Mouse (Mus musculus): ENCODE data around the gene Tekt4. TPM values are rescaled to one million over a fixed set of nuclear protein-coding genes. Genes with fewer than 3 reads are reported as not detected.

Gene Tekt4
- not detected in 2 replicates for polyA plus RNA-seq (2015; fragmentation: Nextera tagmentation; extraction: Ambion mirVana)

DNA sequence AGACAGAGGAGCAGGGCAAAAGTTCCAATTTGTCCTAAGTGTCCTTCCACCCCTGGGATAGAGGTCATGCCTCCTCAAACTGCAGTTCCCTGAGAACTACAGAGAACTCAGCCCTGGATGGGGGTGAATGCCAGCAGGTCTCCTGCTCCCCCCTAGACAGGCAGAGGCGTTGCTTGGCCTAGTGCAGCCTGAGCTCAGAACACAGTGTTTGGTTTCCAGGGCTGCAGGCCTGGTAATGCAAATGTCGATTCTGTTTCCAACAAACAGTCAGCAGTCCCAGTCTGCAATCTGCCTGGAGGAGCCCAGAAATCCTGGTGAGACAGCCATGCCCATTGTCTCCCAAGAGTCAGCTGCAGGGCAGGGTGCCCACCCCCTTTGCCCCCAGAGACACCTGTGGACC, at the start of gene Tekt4:
TSS of gene Tekt4 (plus strand) at position 344 of the 400 bp plus-strand sequence.
- no peak within 1 kb of the TSS for H3K4me3 ChIP-seq
- H3K4me1 ChIP-seq, result no peaks in the 10 kb centered on the region; the same call in 1 of the 2 replicates
- H3K27me3 ChIP-seq, result no peaks in the 10 kb centered on the region
- H3K36me3 ChIP-seq, result no peaks in the 10 kb centered on the region
- ATAC-seq (ENCODE audit: insufficient number of reproducible peaks, low FRiP score, low TSS enrichment, low read depth), result no peak
- H3K9ac ChIP-seq, result 0 out of 2 replicates have a peak within 1 kb of the TSS, but pooled peaks have one; percentile 14
- H3K27ac ChIP-seq, result no peak within 1 kb of the TSS
- WGBS, result 37% methylated on average over 2 of the region's 2 CpGs
- no peaks in the 10 kb centered on the region for H3K9me3 ChIP-seq
- H3K4me2 ChIP-seq, result no peak within 1 kb of the TSS

- H3K36me3 ChIP-seq, result no peaks in the 10 kb centered on the region
- no peak overlapping the region for H3K27ac ChIP-seq
- ATAC-seq (ENCODE audit: insufficient number of reproducible peaks, low FRiP score, low TSS enrichment, low read depth), result no peak
- H3K4me1 ChIP-seq, result peaks cover 49% of the 10 kb centered on the region
- H3K9me3 ChIP-seq, result no peaks in the 10 kb centered on the region
- H3K9ac ChIP-seq, result no peak overlapping the region
- H3K4me2 ChIP-seq, result no peak overlapping the region
- H3K27me3 ChIP-seq, result no peaks in the 10 kb centered on the region
- no peak overlapping the region for H3K4me3 ChIP-seq
- 15% methylated on average over 9 of the region's 10 CpGs for WGBS
These were observed 49.1 kb upstream of the Tekt4 start for GRCm38 (mm10) chr17:25405224-25405895.

GRCm38 (mm10) chr17:25406011-25406441, 48.4 kb upstream of the Tekt4 start:
- 22% methylated on average over 6 of the region's 6 CpGs for WGBS
- Histone ChIP-seq H3K27me3 (no peaks in the 10 kb centered on the region), H3K9ac (no peak overlapping the region), H3K36me3 (no peaks in the 10 kb centered on the region), H3K27ac (no peak overlapping the region), H3K9me3 (no peaks in the 10 kb centered on the region), H3K4me1 (peaks cover 56% of the 10 kb centered on the region), H3K4me3 (no peak overlapping the region), H3K4me2 (no peak overlapping the region)
- ATAC-seq (ENCODE audit: insufficient number of reproducible peaks, low FRiP score, low TSS enrichment, low read depth), result no peak

GRCm38 (mm10) chr17:25407352-25407751, 47.1 kb upstream of the Tekt4 start:
- Histone ChIP-seq H3K36me3 (no peaks in the 10 kb centered on the region), H3K27ac (peak overlapping the region; percentile 30; the same call in 1 of the 2 replicates), H3K27me3 (no peaks in the 10 kb centered on the region), H3K9me3 (no peaks in the 10 kb centered on the region), H3K4me3 (no peak overlapping the region), H3K4me2 (no peak overlapping the region), H3K9ac (no peak overlapping the region), H3K4me1 (peaks cover 61% of the 10 kb centered on the region)
- 73% methylated on average over 4 of the region's 4 CpGs for WGBS
- ATAC-seq (ENCODE audit: insufficient number of reproducible peaks, low FRiP score, low TSS enrichment, low read depth), result no peak

DNA sequence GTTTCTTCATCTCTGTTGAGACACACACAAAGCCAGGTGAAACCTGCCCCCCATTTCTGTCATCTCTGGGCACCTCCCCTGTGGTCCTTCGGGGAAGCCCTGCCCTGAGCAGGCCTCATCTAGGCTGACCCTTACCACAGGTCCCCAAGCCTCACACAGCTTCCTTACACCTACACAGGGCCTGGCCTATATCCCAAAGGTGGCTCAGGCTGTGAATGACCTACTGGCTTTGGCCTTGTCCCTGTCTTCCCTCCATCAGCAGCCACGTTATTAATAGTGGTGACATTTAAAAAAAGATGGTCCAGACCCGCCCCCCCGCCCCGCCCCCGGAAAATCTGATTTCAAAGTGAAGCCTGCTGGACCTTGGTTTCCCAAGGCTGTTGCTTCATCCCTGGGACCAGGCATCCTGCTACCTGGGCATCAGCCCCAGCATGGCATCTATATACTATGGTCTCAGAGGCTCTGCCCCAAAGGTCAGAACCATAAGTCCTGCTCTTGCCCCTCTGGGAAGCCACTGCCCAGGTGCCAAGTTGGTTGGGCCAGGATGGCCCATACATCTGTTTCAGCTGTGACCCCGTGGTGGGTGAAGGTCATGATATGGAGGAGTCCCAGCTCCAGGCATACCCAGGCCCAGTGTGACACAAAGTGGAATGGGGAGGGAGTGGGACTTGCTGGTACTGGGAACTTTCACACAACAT, 46.0 kb upstream of the Tekt4 start:
- H3K36me3 ChIP-seq, result no peaks in the 10 kb centered on the region
- peaks cover 61% of the 10 kb centered on the region for H3K4me1 ChIP-seq
- no peak for ATAC-seq (ENCODE audit: insufficient number of reproducible peaks, low FRiP score, low TSS enrichment, low read depth)
- no peaks in the 10 kb centered on the region for H3K27me3 ChIP-seq
- no peaks in the 10 kb centered on the region for H3K9me3 ChIP-seq
- no peak overlapping the region for H3K9ac ChIP-seq
- no peak overlapping the region for H3K4me2 ChIP-seq
- no peak overlapping the region for H3K4me3 ChIP-seq
- WGBS, result 84% methylated on average over 7 of the region's 7 CpGs
- no peak overlapping the region for H3K27ac ChIP-seq

GRCm38 (mm10) chr17:25409621-25410020, 44.8 kb upstream of the Tekt4 start:
- Histone ChIP-seq H3K9ac (no peak overlapping the region), H3K9me3 (no peaks in the 10 kb centered on the region), H3K4me3 (no peak overlapping the region), H3K27ac (peak overlapping the region; percentile 67), H3K27me3 (no peaks in the 10 kb centered on the region), H3K36me3 (no peaks in the 10 kb centered on the region), H3K4me2 (no peak overlapping the region), H3K4me1 (peaks cover 71% of the 10 kb centered on the region)
- WGBS, result 34% methylated on average over 7 of the region's 7 CpGs
- no peak for ATAC-seq (ENCODE audit: insufficient number of reproducible peaks, low FRiP score, low TSS enrichment, low read depth)

- 77% methylated on average over 6 of the region's 6 CpGs for WGBS
- H3K27ac ChIP-seq, result peak overlapping the region; percentile 67
- H3K4me3 ChIP-seq, result no peak overlapping the region
- no peaks in the 10 kb centered on the region for H3K9me3 ChIP-seq
- no peak overlapping the region for H3K9ac ChIP-seq
- no peak for ATAC-seq (ENCODE audit: insufficient number of reproducible peaks, low FRiP score, low TSS enrichment, low read depth)
- H3K36me3 ChIP-seq, result no peaks in the 10 kb centered on the region
- no peaks in the 10 kb centered on the region for H3K27me3 ChIP-seq
- peaks cover 73% of the 10 kb centered on the region for H3K4me1 ChIP-seq
- no peak overlapping the region for H3K4me2 ChIP-seq
These were observed 44.2 kb upstream of the Tekt4 start for GRCm38 (mm10) chr17:25410180-25410579.

- H3K4me1 ChIP-seq, result peaks cover 73% of the 10 kb centered on the region
- no peak overlapping the region for H3K4me2 ChIP-seq
- no peak for ATAC-seq (ENCODE audit: insufficient number of reproducible peaks, low FRiP score, low TSS enrichment, low read depth)
- no peaks in the 10 kb centered on the region for H3K36me3 ChIP-seq
- 21% methylated on average over 7 of the region's 7 CpGs for WGBS
- H3K27ac ChIP-seq, result 0 out of 2 replicates have a peak overlapping the region, but pooled peaks have one; percentile 47
- H3K27me3 ChIP-seq, result no peaks in the 10 kb centered on the region
- no peak overlapping the region for H3K9ac ChIP-seq
- no peaks in the 10 kb centered on the region for H3K9me3 ChIP-seq
- no peak overlapping the region for H3K4me3 ChIP-seq
These were observed 43.6 kb upstream of the Tekt4 start for GRCm38 (mm10) chr17:25410786-25411185.

DNA sequence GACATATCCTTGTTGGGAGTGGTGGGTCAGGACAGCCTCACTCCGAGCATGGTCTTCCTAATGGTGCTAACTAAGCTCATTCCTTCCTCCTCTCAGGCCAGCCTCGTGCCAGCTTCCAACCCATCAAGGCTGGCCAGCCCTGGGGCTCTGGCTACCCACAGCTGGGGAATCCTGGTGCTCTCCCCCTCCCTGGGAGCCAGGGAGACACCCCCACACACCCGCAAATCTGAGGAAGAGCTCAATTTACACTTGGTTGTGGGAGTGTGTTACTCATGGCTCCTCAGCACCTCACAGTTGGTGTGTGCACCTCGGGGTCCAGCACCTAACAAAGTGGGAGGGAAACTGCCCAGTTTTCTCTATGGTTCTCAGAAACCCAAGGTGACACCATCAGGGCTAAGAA, 43.2 kb upstream of the Tekt4 start:
- Histone ChIP-seq H3K4me3 (no peak overlapping the region), H3K36me3 (no peaks in the 10 kb centered on the region), H3K9me3 (no peaks in the 10 kb centered on the region), H3K4me2 (no peak overlapping the region), H3K27ac (peak overlapping the region; percentile 47), H3K4me1 (peaks cover 73% of the 10 kb centered on the region), H3K27me3 (no peaks in the 10 kb centered on the region), H3K9ac (no peak overlapping the region)
- ATAC-seq (ENCODE audit: insufficient number of reproducible peaks, low FRiP score, low TSS enrichment, low read depth), result no peak
- 39% methylated on average over 4 of the region's 4 CpGs for WGBS

- 57% methylated on average over 4 of the region's 4 CpGs for WGBS
- Histone ChIP-seq H3K27me3 (no peaks in the 10 kb centered on the region), H3K4me1 (peaks cover 68% of the 10 kb centered on the region), H3K4me2 (no peak overlapping the region), H3K36me3 (no peaks in the 10 kb centered on the region), H3K9ac (no peak overlapping the region), H3K4me3 (no peak overlapping the region), H3K9me3 (no peaks in the 10 kb centered on the region), H3K27ac (peak overlapping the region; percentile 83)
- no peak for ATAC-seq (ENCODE audit: insufficient number of reproducible peaks, low FRiP score, low TSS enrichment, low read depth)
These were observed 40.2 kb upstream of the Tekt4 start for GRCm38 (mm10) chr17:25414209-25414608.

GRCm38 (mm10) chr17:25414917-25415316, 39.5 kb upstream of the Tekt4 start:
- Histone ChIP-seq H3K9me3 (no peaks in the 10 kb centered on the region), H3K27me3 (no peaks in the 10 kb centered on the region), H3K4me3 (no peak overlapping the region), H3K36me3 (no peaks in the 10 kb centered on the region), H3K4me2 (no peak overlapping the region; the same call in 1 of the 2 replicates), H3K27ac (peak overlapping the region; percentile 83), H3K4me1 (peaks cover 66% of the 10 kb centered on the region), H3K9ac (no peak overlapping the region)
- 17% methylated on average over 3 of the region's 3 CpGs for WGBS
- ATAC-seq (ENCODE audit: insufficient number of reproducible peaks, low FRiP score, low TSS enrichment, low read depth), result no peak

DNA sequence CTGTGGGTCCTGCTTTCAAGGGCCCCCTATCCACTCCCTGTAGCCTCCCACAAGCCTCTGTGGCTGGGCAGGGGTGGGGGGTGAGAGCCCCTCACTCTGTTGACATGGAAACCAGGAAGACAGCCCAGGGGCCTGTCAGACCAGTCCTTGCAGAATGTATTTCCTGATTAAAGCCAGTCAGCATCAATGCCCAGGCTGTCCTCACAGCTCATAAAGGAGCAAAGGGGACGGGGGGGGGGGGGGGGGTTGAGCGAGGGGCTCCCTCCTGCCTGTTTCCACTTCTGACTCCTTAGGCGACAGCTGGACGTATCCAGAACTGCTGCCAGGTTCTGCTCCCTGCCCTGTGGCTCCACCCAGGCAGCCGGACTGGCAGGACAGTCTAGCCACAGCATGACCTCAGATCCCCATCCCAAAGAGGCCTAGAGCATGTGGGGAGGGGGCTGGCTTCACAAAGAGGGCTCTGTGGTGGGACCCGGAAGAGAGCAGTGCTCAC, 38.9 kb upstream of the Tekt4 start:
- Histone ChIP-seq H3K4me3 (no peak overlapping the region), H3K9me3 (no peaks in the 10 kb centered on the region), H3K27me3 (no peaks in the 10 kb centered on the region), H3K4me2 (peak overlapping the region; percentile 30), H3K36me3 (no peaks in the 10 kb centered on the region), H3K27ac (peak overlapping the region; percentile 83), H3K4me1 (peaks cover 63% of the 10 kb centered on the region), H3K9ac (no peak overlapping the region)
- 16% methylated on average over 5 of the region's 6 CpGs for WGBS
- ATAC-seq (ENCODE audit: insufficient number of reproducible peaks, low FRiP score, low TSS enrichment, low read depth), result peak; percentile 74
